Mouse (Mus musculus): ENCODE measurements around the gene March10.

DNA sequence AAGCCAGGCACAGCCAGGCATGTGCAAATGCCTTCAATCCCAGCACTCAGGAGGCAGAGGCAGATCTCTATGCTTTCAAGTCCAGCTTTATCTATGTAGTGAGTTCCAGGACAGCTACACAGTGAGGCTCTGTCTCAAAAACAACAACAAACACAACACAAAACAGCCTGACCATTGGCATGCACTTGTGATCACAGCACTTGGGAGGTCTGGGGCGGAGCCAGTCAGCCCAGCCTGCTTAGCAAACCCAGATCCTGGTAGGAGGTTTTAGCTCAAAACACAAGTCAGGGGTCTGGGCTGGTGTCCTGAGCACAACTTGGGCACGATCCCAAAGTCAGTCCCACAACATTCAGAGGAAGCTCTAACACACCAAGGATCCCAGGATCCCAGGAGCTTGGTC lies 18.2 kb upstream of the March10 start:
- no peak for TF ChIP-seq POLR2A (IDR thresholded peaks at IDR 0.05; ENCODE audit: insufficient read depth, low read depth, low read length)
- no peak for TF ChIP-seq CTCF (IDR thresholded peaks at IDR 0.05)
- no peak for TF ChIP-seq EP300 (IDR thresholded peaks at IDR 0.05; ENCODE audit: insufficient read depth, low read depth, low read length)
